Mouse (Mus musculus): Measurements from ENCODE around the gene Ptpn3. TPM values are rescaled to one million over a fixed set of nuclear protein-coding genes. Genes with fewer than 3 reads are reported as not detected.

The Ptpn3 gene
- polyA plus RNA-seq, 1 experiment from 2014 or later, result 4.4 TPM

DNA sequence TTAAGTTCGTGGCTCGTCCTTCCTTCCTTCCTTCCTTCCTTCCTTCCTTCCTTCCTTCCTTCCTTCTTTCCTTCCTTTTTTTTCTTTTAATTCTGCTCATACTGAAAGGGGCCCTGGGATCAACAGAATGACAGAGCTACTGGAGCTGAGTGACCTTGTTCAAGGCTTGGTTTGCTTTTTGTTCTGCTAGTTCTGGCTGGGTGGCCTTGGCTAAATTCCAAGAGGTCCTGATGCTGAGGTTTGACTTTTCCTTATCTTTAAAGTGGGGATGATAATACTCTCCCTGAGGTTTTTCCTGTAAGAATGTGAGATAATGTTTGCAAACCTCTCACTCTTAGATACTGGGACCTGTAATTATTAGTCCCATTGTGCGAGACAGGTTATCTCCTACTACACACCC lies 30.9 kb upstream of the Ptpn3 start:
- no peaks in the 10 kb centered on the region for H3K36me3 ChIP-seq (ENCODE audit: insufficient read depth)
- DNase-seq, result peak; percentile 42
- ATAC-seq (ENCODE audit: insufficient read depth), result no peak
- no peak overlapping the region for H3K4me2 ChIP-seq
- H3K9ac ChIP-seq, result no peak overlapping the region
- 48% methylated on average over 3 of the region's 3 CpGs for WGBS
- no peaks in the 10 kb centered on the region for H3K9me3 ChIP-seq (ENCODE audit: low read depth, low read length)
- H3K4me1 ChIP-seq (ENCODE audit: insufficient read depth), result no peaks in the 10 kb centered on the region
- no peak overlapping the region for H3K4me3 ChIP-seq (ENCODE audit: low read depth, low read length)
- no peak for TF ChIP-seq CTCF (IDR thresholded peaks at IDR 0.05; ENCODE audit: low read depth)
- no peak overlapping the region for H3K27ac ChIP-seq (ENCODE audit: low read depth)
- H3K27me3 ChIP-seq (ENCODE audit: insufficient read depth, low read length), result no peaks in the 10 kb centered on the region

DNA sequence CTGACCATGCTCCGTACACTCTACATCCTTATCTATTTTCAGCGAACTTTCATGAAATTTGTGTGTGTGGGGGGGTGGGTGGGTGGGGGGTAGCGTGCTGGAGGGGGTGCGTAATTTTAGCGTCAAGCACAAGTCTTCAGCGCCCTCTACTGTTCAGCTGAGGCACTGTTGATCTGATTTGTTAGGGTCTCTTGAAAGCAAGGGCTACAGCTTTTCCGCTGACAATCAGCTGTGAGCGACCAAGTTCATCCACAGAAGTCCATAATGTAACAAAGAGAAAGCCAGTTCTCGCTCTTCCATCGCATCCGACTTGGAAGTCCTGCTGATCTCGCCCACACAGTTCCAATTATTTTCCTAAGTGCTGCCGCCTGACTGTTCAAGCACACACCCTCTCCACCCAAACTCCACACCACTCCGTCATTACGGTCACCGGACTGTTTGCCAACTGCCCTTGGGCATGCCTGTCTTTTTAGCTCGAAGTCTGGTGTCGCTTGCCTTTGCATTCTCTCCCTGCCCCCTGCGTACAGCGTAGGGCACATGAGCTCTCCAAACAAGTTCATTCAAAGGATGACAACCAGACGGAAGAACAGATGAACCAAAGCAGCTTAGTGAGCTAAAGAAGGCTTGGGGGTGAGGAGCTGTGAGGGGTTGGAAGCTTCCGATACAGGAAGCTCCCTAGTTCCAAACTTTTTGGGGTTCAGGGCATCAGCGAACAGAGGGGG lies 19.1 kb upstream of the Ptpn3 start:
- H3K9ac ChIP-seq, result no peak overlapping the region
- WGBS, result 31% methylated on average over 23 of the region's 23 CpGs

GRCm38 (mm10) chr4:57318525-57319212 lies 17.0 kb upstream of the Ptpn3 start:
- Histone ChIP-seq H3K4me3 (ENCODE audit: low read depth, low read length) (no peak overlapping the region), H3K9me3 (ENCODE audit: low read depth, low read length) (no peaks in the 10 kb centered on the region), H3K4me2 (peak overlapping the region; percentile 1; the same call in 1 of the 2 replicates), H3K27me3 (ENCODE audit: insufficient read depth, low read length) (no peaks in the 10 kb centered on the region), H3K27ac (ENCODE audit: low read depth) (peak overlapping the region; percentile 59), H3K36me3 (ENCODE audit: insufficient read depth) (no peaks in the 10 kb centered on the region), H3K9ac (no peak overlapping the region), H3K4me1 (ENCODE audit: insufficient read depth) (peaks cover 7% of the 10 kb centered on the region)
- no peak for TF ChIP-seq CTCF (IDR thresholded peaks at IDR 0.05; ENCODE audit: low read depth)
- DNase-seq (peak; percentile 89), ATAC-seq (ENCODE audit: insufficient read depth) (peak; percentile 81)
- WGBS, result 4% methylated on average over 10 of the region's 10 CpGs

More for the DNA sequence above, 19.1 kb upstream of the Ptpn3 start:
- Histone ChIP-seq H3K36me3 (ENCODE audit: insufficient read depth) (no peaks in the 10 kb centered on the region), H3K4me1 (ENCODE audit: insufficient read depth) (peaks cover 7% of the 10 kb centered on the region), H3K4me2 (peak overlapping the region; percentile 26; the same call in 1 of the 2 replicates), H3K4me3 (ENCODE audit: low read depth, low read length) (no peak overlapping the region), H3K27me3 (ENCODE audit: insufficient read depth, low read length) (no peaks in the 10 kb centered on the region), H3K9me3 (ENCODE audit: low read depth, low read length) (no peaks in the 10 kb centered on the region), H3K27ac (ENCODE audit: low read depth) (no peak overlapping the region)
- DNase-seq (peak; percentile 86), ATAC-seq (ENCODE audit: insufficient read depth) (no peak)
- peak; percentile 66 for TF ChIP-seq CTCF (IDR thresholded peaks at IDR 0.05; ENCODE audit: low read depth)

GRCm38 (mm10) chr4:57312256-57313166 lies 10.9 kb upstream of the Ptpn3 start:
- H3K36me3 ChIP-seq (ENCODE audit: insufficient read depth), result no peaks in the 10 kb centered on the region
- 0 out of 2 replicates have a peak, but pooled peaks cover 6% of the 10 kb centered on the region for H3K4me1 ChIP-seq (ENCODE audit: insufficient read depth)
- H3K9me3 ChIP-seq (ENCODE audit: low read depth, low read length), result no peaks in the 10 kb centered on the region
- no peaks in the 10 kb centered on the region for H3K27me3 ChIP-seq (ENCODE audit: insufficient read depth, low read length)
- H3K4me3 ChIP-seq (ENCODE audit: low read depth, low read length), result no peak overlapping the region
- no peak overlapping the region for H3K4me2 ChIP-seq
- no peak for TF ChIP-seq CTCF (IDR thresholded peaks at IDR 0.05; ENCODE audit: low read depth)
- no peak for DNase-seq
- ATAC-seq (ENCODE audit: insufficient read depth), result no peak
- no peak overlapping the region for H3K27ac ChIP-seq (ENCODE audit: low read depth)
- no peak overlapping the region for H3K9ac ChIP-seq
- 62% methylated on average over 8 of the region's 8 CpGs for WGBS

DNA sequence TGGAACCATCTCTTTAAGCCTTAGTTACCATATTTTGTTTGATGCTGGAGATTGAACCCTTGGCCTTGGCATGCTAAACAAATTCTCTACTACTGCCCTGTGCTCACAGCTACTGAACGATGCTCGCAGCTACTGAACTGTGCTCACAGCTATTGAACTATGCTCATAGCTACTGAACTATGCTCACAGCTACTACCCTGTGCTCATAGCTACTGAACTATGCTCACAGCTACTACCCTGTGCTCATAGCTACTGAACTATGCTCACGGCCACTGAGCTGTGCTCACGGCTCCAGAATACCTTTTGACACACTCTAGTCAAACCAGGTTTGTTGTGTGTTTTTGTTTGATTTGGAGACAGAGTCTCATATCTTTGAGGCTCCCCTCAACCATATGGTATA lies 10.1 kb upstream of the Ptpn3 start:
- H3K4me2 ChIP-seq, result no peak overlapping the region
- no peak overlapping the region for H3K4me3 ChIP-seq (ENCODE audit: low read depth, low read length)
- TF ChIP-seq CTCF (IDR thresholded peaks at IDR 0.05; ENCODE audit: low read depth), result no peak
- H3K4me1 ChIP-seq (ENCODE audit: insufficient read depth), result 0 out of 2 replicates have a peak, but pooled peaks cover 6% of the 10 kb centered on the region
- no peak overlapping the region for H3K9ac ChIP-seq
- WGBS, result 78% methylated on average over 4 of the region's 4 CpGs
- H3K36me3 ChIP-seq (ENCODE audit: insufficient read depth), result no peaks in the 10 kb centered on the region
- no peak overlapping the region for H3K27ac ChIP-seq (ENCODE audit: low read depth)
- H3K27me3 ChIP-seq (ENCODE audit: insufficient read depth, low read length), result no peaks in the 10 kb centered on the region
- H3K9me3 ChIP-seq (ENCODE audit: low read depth, low read length), result no peaks in the 10 kb centered on the region
- DNase-seq (no peak), ATAC-seq (ENCODE audit: insufficient read depth) (no peak)

- Histone ChIP-seq H3K4me1 (ENCODE audit: insufficient read depth) (0 out of 2 replicates have a peak, but pooled peaks cover 6% of the 10 kb centered on the region), H3K27ac (ENCODE audit: low read depth) (no peak overlapping the region), H3K9me3 (ENCODE audit: low read depth, low read length) (no peaks in the 10 kb centered on the region), H3K27me3 (ENCODE audit: insufficient read depth, low read length) (no peaks in the 10 kb centered on the region), H3K9ac (peak overlapping the region; percentile 16; the same call in 1 of the 2 replicates), H3K36me3 (ENCODE audit: insufficient read depth) (no peaks in the 10 kb centered on the region), H3K4me3 (ENCODE audit: low read depth, low read length) (peak overlapping the region; percentile 14; the same call in 1 of the 2 replicates), H3K4me2 (peak overlapping the region; percentile 58)
- ATAC-seq (ENCODE audit: insufficient read depth), result peak; percentile 68
- TF ChIP-seq CTCF (IDR thresholded peaks at IDR 0.05; ENCODE audit: low read depth), result peak; percentile 19; the same call in 1 of the 2 replicates
- 28% methylated on average over 26 of the region's 26 CpGs for WGBS
- DNase-seq, result peak; percentile 70
These were observed 6.8 kb upstream of the Ptpn3 start for GRCm38 (mm10) chr4:57308214-57309000.

Measured in lung, embryonic 14.5 days (tissue).